Mouse (Mus musculus) cerebellum, postnatal 14 days (tissue): Measurements from ENCODE around the gene Ranbp2.

ENCODE experiments used
- DNase-seq, 2 experiments: peaks; one replicate each; pipeline ENCODE4 v3.0.0; 2021; ENCODE audit warnings: mixed read lengths in 2 of 2

Gene Ranbp2

GRCm38 (mm10) chr10:58446384-58447279 lies at the start of gene Ranbp2:
Gene Ranbp2, plus strand, starts transcription at chr10:58446920.
- DNase-seq = peak; percentile 99

GRCm38 (mm10) chr10:58398941-58399340 lies 47.8 kb upstream of the Ranbp2 start:
- DNase-seq = no peak

DNA sequence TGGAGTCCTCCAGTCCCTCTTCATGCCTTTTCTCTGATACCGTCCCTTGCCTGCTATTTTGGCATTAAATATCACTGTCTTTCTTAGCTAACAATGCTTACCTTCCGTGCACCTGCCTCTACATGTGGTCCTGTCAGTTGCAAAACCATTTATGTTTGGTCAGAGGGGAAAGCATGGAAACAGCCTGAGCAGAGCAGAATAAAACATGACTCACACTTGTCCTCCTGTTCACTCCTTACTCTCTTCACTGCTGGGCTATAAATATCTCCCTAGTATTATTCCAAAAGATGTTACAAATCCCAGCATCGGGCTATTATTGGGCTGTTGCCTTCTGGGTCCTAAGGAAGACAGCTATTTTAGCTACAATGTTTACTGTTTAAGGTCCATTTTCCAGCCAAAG lies 44.9 kb upstream of the Ranbp2 start:
- DNase-seq = no peak

DNA sequence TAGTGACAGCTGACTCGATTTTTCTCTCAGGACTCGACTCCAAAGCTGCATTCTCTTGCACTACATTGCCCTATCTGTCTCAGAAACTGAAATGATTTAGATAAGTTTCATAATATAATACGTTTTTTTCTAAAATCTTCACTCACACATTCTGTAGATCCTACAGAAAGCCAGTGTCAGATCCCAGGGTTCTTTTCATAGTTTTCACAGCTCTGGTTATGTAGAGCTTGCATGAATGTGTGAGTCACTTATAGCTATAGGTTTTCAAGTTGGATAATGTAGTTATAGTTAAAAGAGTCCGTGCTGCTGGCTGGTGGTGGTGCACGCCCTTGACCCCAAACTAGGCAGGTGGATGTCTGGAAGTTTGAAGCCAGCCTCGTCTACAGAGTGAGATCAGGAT lies 42.1 kb upstream of the Ranbp2 start:
- no peak for DNase-seq

DNA sequence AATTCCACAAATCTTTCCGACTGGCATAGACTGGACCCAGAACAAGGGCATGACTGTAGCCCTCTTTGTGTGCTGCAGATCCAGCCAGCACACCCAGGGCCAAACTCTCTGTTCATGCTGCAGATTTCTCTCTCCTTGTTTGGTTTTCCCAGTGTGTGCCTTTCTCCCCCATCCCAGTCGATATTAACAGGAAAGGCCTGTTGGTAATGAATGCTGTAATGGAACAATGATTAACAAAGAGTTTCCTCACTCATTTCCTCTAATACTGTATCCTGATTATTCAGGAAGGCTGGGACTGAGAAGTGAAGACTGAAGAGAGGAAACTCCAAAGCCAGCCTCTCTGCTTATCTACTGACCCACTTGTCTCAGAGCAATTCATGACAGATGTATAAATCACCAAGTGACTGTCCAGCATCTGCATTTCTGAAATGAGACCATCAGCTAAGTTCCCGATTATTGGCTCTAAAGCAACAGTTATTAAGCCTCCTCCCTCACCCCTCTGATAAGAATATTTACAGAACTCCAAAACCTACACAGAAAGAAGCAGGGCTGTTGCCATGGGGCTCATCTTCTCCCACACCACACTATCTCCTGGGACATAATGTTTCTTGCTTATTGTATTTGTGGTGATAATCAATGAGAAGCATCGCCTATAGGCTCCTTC lies 41.3 kb upstream of the Ranbp2 start:
- DNase-seq = no peak

DNA sequence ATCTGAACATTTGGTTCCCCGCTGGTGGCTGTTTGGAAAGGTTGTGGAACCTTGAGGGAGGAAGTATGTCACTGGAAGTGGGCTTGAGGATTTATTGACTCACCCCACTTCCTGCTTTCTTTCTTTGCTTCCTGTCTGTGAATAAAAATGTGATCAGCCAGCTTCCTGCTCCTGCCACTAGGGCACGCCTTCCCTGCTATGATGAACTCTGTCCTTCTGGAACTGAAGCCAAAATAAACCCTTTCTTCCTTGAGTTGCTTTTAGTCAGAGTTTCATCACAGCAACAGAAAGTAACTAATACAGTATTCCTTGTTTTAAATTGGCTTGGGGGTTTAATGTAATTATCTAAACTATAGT lies 40.8 kb upstream of the Ranbp2 start:
- DNase-seq = no peak

- DNase-seq = no peak
Measured at GRCm38 (mm10) chr10:58412331-58412730, 34.4 kb upstream of the Ranbp2 start.

- DNase-seq = no peak
Measured at GRCm38 (mm10) chr10:58412852-58413251, 33.9 kb upstream of the Ranbp2 start.

- DNase-seq = no peak
Measured at GRCm38 (mm10) chr10:58416702-58417101, 30.0 kb upstream of the Ranbp2 start.

DNA sequence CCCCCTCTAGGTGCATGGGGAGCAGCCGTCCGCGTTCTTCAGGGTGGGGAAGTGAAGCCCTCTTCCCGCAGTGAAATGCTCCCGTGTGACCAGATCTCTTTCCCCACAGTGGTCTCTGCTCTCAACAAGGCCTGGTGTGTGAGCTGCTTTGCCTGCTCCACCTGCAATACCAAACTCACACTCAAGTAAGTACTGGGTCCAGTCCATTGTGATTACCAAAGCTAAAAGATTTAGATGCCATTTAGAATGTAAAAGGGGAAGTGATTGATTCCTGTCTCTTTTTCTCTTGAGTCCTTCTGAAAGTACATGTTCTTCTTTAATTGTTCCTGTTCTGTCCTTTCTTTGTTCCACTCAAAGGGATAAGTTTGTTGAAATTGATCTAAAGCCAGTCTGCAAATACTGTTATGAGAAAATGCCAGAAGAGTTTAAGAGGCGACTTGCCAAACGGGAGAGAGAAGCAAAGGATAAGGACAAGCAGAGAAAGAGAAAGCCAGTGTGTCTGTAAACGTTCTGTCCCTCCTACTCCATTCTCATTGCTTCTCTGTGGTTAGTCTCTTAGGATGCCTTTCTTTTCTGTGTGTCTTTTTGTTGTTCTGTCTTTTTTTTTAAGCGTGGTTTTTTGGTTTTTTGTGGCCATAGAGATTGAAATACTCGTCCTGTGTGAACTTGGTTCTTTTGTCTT lies 28.3 kb upstream of the Ranbp2 start:
- DNase-seq = no peak

- DNase-seq = no peak
Measured at GRCm38 (mm10) chr10:58427930-58428329, 18.8 kb upstream of the Ranbp2 start.

DNA sequence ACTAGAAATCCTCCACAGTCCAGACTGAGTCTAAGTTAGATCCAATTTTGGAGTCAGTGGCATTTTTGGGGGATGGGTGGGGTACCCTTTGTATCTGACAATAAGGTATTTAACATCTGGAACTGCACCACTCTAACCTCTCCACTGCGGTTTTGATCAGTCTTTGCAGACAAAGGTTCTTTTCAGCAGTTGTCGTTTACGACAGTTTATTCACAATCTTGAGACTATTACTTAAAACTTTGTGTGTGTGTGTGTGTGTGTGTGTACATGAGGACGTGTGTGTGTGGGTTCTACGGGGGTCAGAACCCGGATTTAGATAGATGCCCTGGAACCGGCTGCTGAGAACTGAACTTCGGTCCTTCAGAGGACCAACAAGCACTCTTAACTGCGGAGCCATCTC lies 870 bp upstream of the Ranbp2 start:
- peak in 1 of 2 experiments; percentile 31 for DNase-seq

- DNase-seq = no peak
Measured at GRCm38 (mm10) chr10:58447280-58447781, 611 bp downstream of the Ranbp2 start.

GRCm38 (mm10) chr10:58451575-58451974 lies 4.9 kb downstream of the Ranbp2 start:
- no peak for DNase-seq

GRCm38 (mm10) chr10:58452185-58452584 lies 5.5 kb downstream of the Ranbp2 start:
- no peak for DNase-seq

DNA sequence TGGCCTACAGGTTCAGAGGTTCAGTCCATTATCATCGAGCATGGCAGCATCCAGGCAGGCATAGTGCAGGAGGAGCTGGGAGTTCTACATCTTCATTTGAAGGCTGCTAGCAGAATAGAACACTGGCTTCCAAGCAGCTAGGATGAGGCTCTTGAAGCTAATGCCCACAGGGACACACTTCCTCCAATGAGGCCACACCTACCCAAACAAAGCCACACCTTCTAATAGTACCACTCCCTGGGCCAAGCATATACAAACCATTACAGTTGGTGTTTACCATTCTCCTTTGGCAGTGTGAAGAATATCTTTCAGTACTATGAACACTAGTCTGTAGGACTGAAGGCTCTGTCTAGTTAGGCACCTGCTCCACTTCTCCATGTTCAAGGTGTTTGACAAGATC lies 13.2 kb downstream of the Ranbp2 start:
- DNase-seq = no peak

DNA sequence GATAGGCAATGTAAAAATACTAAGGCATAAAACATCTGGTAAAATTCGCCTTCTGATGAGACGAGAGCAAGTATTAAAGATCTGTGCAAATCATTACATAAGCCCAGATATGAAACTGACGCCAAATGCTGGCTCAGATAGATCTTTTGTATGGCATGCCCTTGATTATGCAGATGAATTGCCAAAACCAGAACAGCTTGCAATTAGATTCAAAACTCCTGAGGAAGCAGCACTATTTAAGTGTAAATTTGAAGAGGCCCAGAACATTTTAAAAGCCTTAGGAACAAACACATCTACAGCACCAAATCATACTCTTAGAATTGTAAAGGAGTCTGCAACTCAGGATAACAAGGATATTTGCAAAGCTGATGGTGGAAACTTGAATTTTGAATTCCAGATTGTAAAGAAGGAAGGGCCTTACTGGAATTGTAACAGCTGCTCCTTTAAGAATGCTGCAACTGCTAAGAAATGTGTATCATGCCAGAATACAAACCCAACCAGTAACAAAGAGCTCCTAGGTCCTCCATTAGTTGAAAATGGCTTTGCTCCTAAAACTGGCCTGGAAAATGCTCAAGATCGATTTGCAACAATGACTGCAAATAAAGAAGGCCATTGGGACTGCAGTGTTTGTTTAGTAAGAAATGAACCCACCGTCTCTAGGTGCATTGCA lies 30.5 kb downstream of the Ranbp2 start:
- no peak for DNase-seq

GRCm38 (mm10) chr10:58478071-58478578 lies 31.4 kb downstream of the Ranbp2 start:
- DNase-seq = no peak

DNA sequence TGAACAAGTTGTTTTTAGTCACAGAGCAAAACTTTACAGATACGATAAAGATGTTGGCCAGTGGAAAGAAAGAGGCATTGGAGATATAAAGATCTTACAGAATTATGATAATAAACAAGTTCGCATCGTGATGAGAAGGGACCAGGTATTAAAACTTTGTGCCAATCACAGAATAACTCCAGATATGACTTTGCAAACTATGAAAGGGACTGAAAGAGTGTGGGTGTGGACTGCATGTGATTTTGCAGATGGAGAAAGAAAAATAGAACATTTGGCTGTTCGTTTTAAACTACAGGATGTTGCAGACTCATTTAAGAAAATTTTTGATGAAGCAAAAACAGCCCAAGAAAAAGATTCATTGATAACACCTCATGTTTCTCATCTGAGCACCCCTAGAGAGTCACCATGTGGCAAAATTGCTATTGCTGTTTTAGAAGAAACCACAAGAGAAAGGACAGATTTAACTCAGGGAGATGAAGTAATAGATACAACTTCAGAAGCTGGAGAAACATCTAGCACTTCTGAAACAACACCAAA lies 33.3 kb downstream of the Ranbp2 start:
- DNase-seq = no peak

DNA sequence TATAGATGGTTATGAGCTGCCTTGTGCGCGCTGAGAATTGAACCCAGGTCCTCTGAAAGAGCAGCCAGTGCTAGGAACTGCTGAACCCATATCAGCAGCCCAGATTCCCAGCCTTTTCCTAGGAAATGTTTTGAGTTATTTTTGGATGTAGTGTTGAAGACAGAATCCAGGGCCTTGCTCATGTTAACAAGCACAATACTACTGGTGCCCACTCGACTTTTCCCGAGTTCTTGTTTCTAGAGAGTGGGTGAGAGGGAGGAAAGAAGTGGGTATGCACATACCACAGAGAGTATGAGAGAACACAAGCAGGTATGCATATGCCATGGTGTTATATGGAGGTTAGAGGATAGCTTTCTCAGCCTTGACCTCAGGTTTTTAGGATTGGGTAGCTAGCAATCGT lies 44.3 kb downstream of the Ranbp2 start:
- DNase-seq = no peak

GRCm38 (mm10) chr10:58495637-58496036 lies 48.9 kb downstream of the Ranbp2 start:
- no peak for DNase-seq

GRCm38 (mm10) chr10:58496732-58497131 lies 50.0 kb downstream of the Ranbp2 start:
- no peak for DNase-seq
